Mouse (Mus musculus) kidney, postnatal 0 days (tissue): Measurements from ENCODE around the gene Ssh1. TPM values are rescaled to one million over a fixed set of nuclear protein-coding genes. Genes with fewer than 3 reads are reported as not detected.

ENCODE experiments used
- ATAC-seq: fragments of 200-750 bp; cut with Nextera tagmentation; replicated peaks from 2 replicates; pipeline ENCODE4 v1.8.0; 2017; ENCODE audit warnings: low read depth, moderate number of reproducible peaks, moderate TSS enrichment, moderate library complexity; ENCODE audit not compliant: low FRiP score
- DNase-seq: peaks from one replicate; pipeline ENCODE4 v3.0.0-alpha.2; 2016; ENCODE audit warnings: low spot score
- H3K27ac ChIP-seq: fragments of 300-500 bp; sonication (generic); 2 replicates; pipeline ENCODE4 v1.5.1; 2014; ENCODE audit warnings: mild to moderate bottlenecking
- H3K27me3 ChIP-seq: fragments of 300-500 bp; sonication (generic); 2 replicates; pipeline ENCODE4 v1.6.1; 2014; ENCODE audit warnings: low read length, mixed read lengths; ENCODE audit not compliant: insufficient read depth
- H3K36me3 ChIP-seq: fragments of 300-500 bp; sonication (generic); 2 replicates; pipeline ENCODE4 v1.6.1; 2014; ENCODE audit warnings: low read length, mixed read lengths; ENCODE audit not compliant: insufficient read depth
- H3K4me1 ChIP-seq: fragments of 300-500 bp; sonication (generic); replicated peaks from 2 replicates; pipeline ENCODE4 v1.6.1; 2014; ENCODE audit warnings: antibody characterized with exemption, low read length, mixed read lengths; ENCODE audit not compliant: insufficient read depth
- H3K4me2 ChIP-seq: fragments of 300-500 bp; sonication (generic); 2 replicates; pipeline ENCODE4 v1.6.1; 2014; ENCODE audit warnings: mild to moderate bottlenecking, low read length, moderate library complexity, mixed read lengths
- H3K4me3 ChIP-seq: fragments of 300-500 bp; sonication (generic); replicated peaks from 2 replicates; pipeline ENCODE4 v1.5.1; 2014; ENCODE audit warnings: low read depth, low read length
- H3K9ac ChIP-seq: fragments of 300-500 bp; sonication (generic); 2 replicates; pipeline ENCODE4 v1.6.1; 2014; ENCODE audit warnings: low read depth, low read length
- H3K9me3 ChIP-seq: fragments of 300-500 bp; sonication (generic); replicated peaks from 2 replicates; pipeline ENCODE4 v1.6.1; 2016; ENCODE audit warnings: low read length, inconsistent platforms, mixed read lengths
- CTCF ChIP-seq: IDR thresholded peaks from 2 replicates; pipeline ENCODE4 v1.5.1; 2016; ENCODE audit warnings: antibody characterized with exemption, low read depth, mild to moderate bottlenecking, moderate library complexity
- WGBS: fragments of 180-500 bp; shearing (Covaris S2); extraction: QIAGEN DNeasy Blood & Tissue Kit; methylation state at CpG from one replicate; pipeline ENCODE4 v1.1.7; 2014; 5-methylcytosine and 5-hydroxymethylcytosine counted together
- polyA plus RNA-seq: library from polyadenylated mRNA; unstranded; fragments of >200 nt; fragmentation: Nextera tagmentation; extraction: Ambion mirVana; gene quantifications from 2 replicates; pipeline ENCODE4 v1.2.1, GENCODE M21; 2015

Ssh1 gene
- polyA plus RNA-seq, 1 experiment from 2014 or later = 10.0 TPM

DNA sequence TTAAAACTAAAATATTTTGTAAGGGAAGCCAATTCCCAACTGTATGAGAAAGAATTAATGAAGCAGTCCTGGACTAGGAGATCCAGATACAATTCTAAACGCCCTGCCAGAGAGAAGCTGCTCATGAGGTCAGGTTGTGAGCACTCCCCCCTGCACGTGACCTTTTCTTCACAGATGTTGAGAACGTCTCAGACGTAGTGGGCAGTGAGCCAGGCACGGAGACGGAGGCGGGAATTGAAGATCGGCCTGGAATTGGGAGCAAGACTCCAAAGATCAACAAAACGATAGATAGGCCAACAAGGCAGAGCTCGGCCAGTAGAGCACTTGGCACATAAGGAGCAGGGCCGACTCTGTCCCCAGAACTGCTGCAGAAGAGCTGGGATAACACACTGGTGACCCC is 106.6 kb downstream of the Ssh1 start:
- Histone ChIP-seq H3K27me3 (no peaks in the 10 kb centered on the region), H3K4me1 (peaks cover 44% of the 10 kb centered on the region), H3K36me3 (no peaks in the 10 kb centered on the region), H3K9ac (no peak overlapping the region), H3K4me2 (no peak overlapping the region), H3K4me3 (no peak overlapping the region), H3K27ac (no peak overlapping the region), H3K9me3 (no peaks in the 10 kb centered on the region)
- ATAC-seq (no peak), DNase-seq (peak; percentile 72)
- no peak for TF ChIP-seq CTCF
- WGBS = 20% methylated on average over 11 of the region's 11 CpGs

Other genes starting within 250 kb of the Ssh1 start
- gene Sart3, start 221.4 kb downstream of the Ssh1 start, polyA plus RNA-seq = 27.2 and 27.7 TPM in 2 replicates
- gene Iscu, start 221.1 kb downstream of the Ssh1 start, polyA plus RNA-seq = 187 and 202 TPM in 2 replicates
- gene Tmem119, start 193.4 kb downstream of the Ssh1 start, polyA plus RNA-seq = 37.3 and 40.4 TPM in 2 replicates
- gene Selplg, start 161.2 kb downstream of the Ssh1 start, polyA plus RNA-seq = 2.1 and 2.4 TPM in 2 replicates
- gene Coro1c, start 85.1 kb downstream of the Ssh1 start, polyA plus RNA-seq = 69.5 and 86.7 TPM in 2 replicates
- gene Dao, start 9.8 kb upstream of the Ssh1 start, polyA plus RNA-seq = 35.3 and 42.7 TPM in 2 replicates
- 10.3 and 12.0 TPM in 2 replicates for gene Usp30, start 71.6 kb upstream of the Ssh1 start, polyA plus RNA-seq
- gene Svop, start 97.7 kb upstream of the Ssh1 start, polyA plus RNA-seq = 0.08 and 0.11 TPM in 2 replicates
- 11.1 and 12.2 TPM in 2 replicates for gene Alkbh2, start 134.3 kb upstream of the Ssh1 start, polyA plus RNA-seq
- gene Ung, start 136.5 kb upstream of the Ssh1 start, polyA plus RNA-seq = 31.1 and 34.6 TPM in 2 replicates
- 4.4 and 4.6 TPM in 2 replicates for gene Acacb, start 152.6 kb upstream of the Ssh1 start, polyA plus RNA-seq